Mouse (Mus musculus): ENCODE results near the gene Cog7. TPM values are rescaled to one million over a fixed set of nuclear protein-coding genes. Genes with fewer than 3 reads are reported as not detected.

Cog7 gene
- total and polyA plus RNA-seq, 3 experiments: 9.0 to 32.7 (median 19.3) TPM

GRCm38 (mm10) chr7:121864858-121865585, 116.5 kb downstream of the Cog7 start, which contains the start of gene Scnn1b:
Gene Scnn1b (plus strand): TSS chr7:121865038.
- no peak for ATAC-seq (ENCODE audit: extremely low read depth, insufficient number of reproducible peaks, low FRiP score, poor library complexity, severe bottlenecking)
- Histone ChIP-seq H3K36me3 (replicated peaks) (no peaks in the 10 kb centered on the region), H3K9me3 (replicated peaks) (no peaks in the 10 kb centered on the region), H3K4me1 (ENCODE audit: insufficient read depth, low read depth, low read length) (no peaks in the 10 kb centered on the region; the same call in 1 of the 2 replicates), H3K4me3 (ENCODE audit: low read depth, low read length) (no peak within 1 kb of the TSS), H3K27me3 (ENCODE audit: insufficient read depth, low read length) (peaks cover 4% of the 10 kb centered on the region; the same call in 1 of the 2 replicates)
- TF ChIP-seq GATA1 (IDR thresholded peaks at IDR 0.05; ENCODE audit: borderline replicate concordance, low read length) (no peak), TAL1 (conservative IDR thresholded peaks at IDR 0.05; ENCODE audit: low read depth, low read length) (no peak), POLR2AphosphoS5 (IDR thresholded peaks at IDR 0.05; ENCODE audit: insufficient replicate concordance, low read depth, low read length) (no peak), GATA2 (IDR thresholded peaks at IDR 0.05; ENCODE audit: borderline replicate concordance, low read depth, low read length) (no peak), CTCF (IDR thresholded peaks at IDR 0.05; ENCODE audit: low read depth, low read length) (no peak)
- DNase-seq (ENCODE audit: low spot score): no peak

GRCm38 (mm10) chr7:121858939-121859338, 122.6 kb downstream of the Cog7 start:
- Histone ChIP-seq H3K36me3 (replicated peaks) (no peaks in the 10 kb centered on the region), H3K4me1 (ENCODE audit: insufficient read depth, low read depth, low read length) (no peaks in the 10 kb centered on the region), H3K9me3 (replicated peaks) (no peaks in the 10 kb centered on the region), H3K4me3 (ENCODE audit: low read depth, low read length) (no peak overlapping the region), H3K27me3 (ENCODE audit: insufficient read depth, low read length) (no peaks in the 10 kb centered on the region)
- no peak for ATAC-seq (ENCODE audit: extremely low read depth, insufficient number of reproducible peaks, low FRiP score, poor library complexity, severe bottlenecking)
- no peak for DNase-seq (ENCODE audit: low spot score)
- TF ChIP-seq TAL1 (conservative IDR thresholded peaks at IDR 0.05; ENCODE audit: low read depth, low read length) (no peak), CTCF (IDR thresholded peaks at IDR 0.05; ENCODE audit: low read depth, low read length) (peak; percentile 14; the same call in 1 of the 2 replicates), GATA1 (IDR thresholded peaks at IDR 0.05; ENCODE audit: borderline replicate concordance, low read length) (no peak), GATA2 (IDR thresholded peaks at IDR 0.05; ENCODE audit: borderline replicate concordance, low read depth, low read length) (no peak), POLR2AphosphoS5 (IDR thresholded peaks at IDR 0.05; ENCODE audit: insufficient replicate concordance, low read depth, low read length) (no peak)

GRCm38 (mm10) chr7:121857177-121857884, 124.2 kb downstream of the Cog7 start:
- H3K4me3 ChIP-seq (ENCODE audit: low read depth, low read length): no peak overlapping the region
- H3K27me3 ChIP-seq (ENCODE audit: insufficient read depth, low read length): no peaks in the 10 kb centered on the region
- no peaks in the 10 kb centered on the region for H3K4me1 ChIP-seq (ENCODE audit: insufficient read depth, low read depth, low read length)
- no peaks in the 10 kb centered on the region for H3K9me3 ChIP-seq (replicated peaks)
- H3K36me3 ChIP-seq (replicated peaks): no peaks in the 10 kb centered on the region
- ATAC-seq (ENCODE audit: extremely low read depth, insufficient number of reproducible peaks, low FRiP score, poor library complexity, severe bottlenecking) (no peak), DNase-seq (ENCODE audit: low spot score) (no peak)
- TF ChIP-seq GATA2 (IDR thresholded peaks at IDR 0.05; ENCODE audit: borderline replicate concordance, low read depth, low read length) (no peak), POLR2AphosphoS5 (IDR thresholded peaks at IDR 0.05; ENCODE audit: insufficient replicate concordance, low read depth, low read length) (no peak), TAL1 (conservative IDR thresholded peaks at IDR 0.05; ENCODE audit: low read depth, low read length) (no peak), CTCF (IDR thresholded peaks at IDR 0.05; ENCODE audit: low read depth, low read length) (no peak), GATA1 (IDR thresholded peaks at IDR 0.05; ENCODE audit: borderline replicate concordance, low read length) (no peak)

GRCm38 (mm10) chr7:121848537-121849168, 132.9 kb downstream of the Cog7 start:
- Histone ChIP-seq H3K36me3 (replicated peaks) (no peaks in the 10 kb centered on the region), H3K4me3 (ENCODE audit: low read depth, low read length) (no peak overlapping the region), H3K9me3 (replicated peaks) (no peaks in the 10 kb centered on the region), H3K4me1 (ENCODE audit: insufficient read depth, low read depth, low read length) (no peaks in the 10 kb centered on the region), H3K27me3 (ENCODE audit: insufficient read depth, low read length) (no peaks in the 10 kb centered on the region)
- no peak for TF ChIP-seq GATA2 (IDR thresholded peaks at IDR 0.05; ENCODE audit: borderline replicate concordance, low read depth, low read length)
- TF ChIP-seq POLR2AphosphoS5 (IDR thresholded peaks at IDR 0.05; ENCODE audit: insufficient replicate concordance, low read depth, low read length): no peak
- no peak for TF ChIP-seq GATA1 (IDR thresholded peaks at IDR 0.05; ENCODE audit: borderline replicate concordance, low read length)
- TF ChIP-seq TAL1 (conservative IDR thresholded peaks at IDR 0.05; ENCODE audit: low read depth, low read length): no peak
- no peak for TF ChIP-seq CTCF (IDR thresholded peaks at IDR 0.05; ENCODE audit: low read depth, low read length)
- ATAC-seq (ENCODE audit: extremely low read depth, insufficient number of reproducible peaks, low FRiP score, poor library complexity, severe bottlenecking): no peak
- no peak for DNase-seq (ENCODE audit: low spot score)

GRCm38 (mm10) chr7:121845964-121846363, 135.5 kb downstream of the Cog7 start:
- H3K36me3 ChIP-seq (replicated peaks): no peaks in the 10 kb centered on the region
- H3K4me3 ChIP-seq (ENCODE audit: low read depth, low read length): no peak overlapping the region
- no peaks in the 10 kb centered on the region for H3K4me1 ChIP-seq (ENCODE audit: insufficient read depth, low read depth, low read length)
- no peaks in the 10 kb centered on the region for H3K27me3 ChIP-seq (ENCODE audit: insufficient read depth, low read length)
- no peak for TF ChIP-seq GATA2 (IDR thresholded peaks at IDR 0.05; ENCODE audit: borderline replicate concordance, low read depth, low read length)
- TF ChIP-seq TAL1 (conservative IDR thresholded peaks at IDR 0.05; ENCODE audit: low read depth, low read length): no peak
- TF ChIP-seq POLR2AphosphoS5 (IDR thresholded peaks at IDR 0.05; ENCODE audit: insufficient replicate concordance, low read depth, low read length): no peak
- TF ChIP-seq GATA1 (IDR thresholded peaks at IDR 0.05; ENCODE audit: borderline replicate concordance, low read length): no peak
- TF ChIP-seq CTCF (IDR thresholded peaks at IDR 0.05; ENCODE audit: low read depth, low read length): no peak
- DNase-seq (ENCODE audit: low spot score) (no peak), ATAC-seq (ENCODE audit: extremely low read depth, insufficient number of reproducible peaks, low FRiP score, poor library complexity, severe bottlenecking) (no peak)
- no peaks in the 10 kb centered on the region for H3K9me3 ChIP-seq (replicated peaks)

- no peak for DNase-seq (ENCODE audit: low spot score)
These were observed 139.3 kb downstream of the Cog7 start for GRCm38 (mm10) chr7:121842234-121842633.

More at GRCm38 (mm10) chr7:121842234-121842633, 139.3 kb downstream of the Cog7 start:
- Histone ChIP-seq H3K36me3 (replicated peaks) (no peaks in the 10 kb centered on the region), H3K4me1 (ENCODE audit: insufficient read depth, low read depth, low read length) (no peaks in the 10 kb centered on the region), H3K27me3 (ENCODE audit: insufficient read depth, low read length) (no peaks in the 10 kb centered on the region; the same call in 1 of the 2 replicates), H3K9me3 (replicated peaks) (no peaks in the 10 kb centered on the region), H3K4me3 (ENCODE audit: low read depth, low read length) (no peak overlapping the region)
- no peak for TF ChIP-seq POLR2AphosphoS5 (IDR thresholded peaks at IDR 0.05; ENCODE audit: insufficient replicate concordance, low read depth, low read length)
- TF ChIP-seq GATA1 (IDR thresholded peaks at IDR 0.05; ENCODE audit: borderline replicate concordance, low read length): no peak
- ATAC-seq (ENCODE audit: extremely low read depth, insufficient number of reproducible peaks, low FRiP score, poor library complexity, severe bottlenecking): no peak

Data from G1E (cell line).